Mouse (Mus musculus) heart, embryonic 11.5 days (tissue): ENCODE data around the gene Gcfc2. TPM values are rescaled to one million over a fixed set of nuclear protein-coding genes. Genes with fewer than 3 reads are reported as not detected.

ENCODE experiments used
- ATAC-seq: fragments of 200-750 bp; cut with Nextera tagmentation; replicated peaks from 2 replicates; pipeline ENCODE4 v1.8.0; 2017; ENCODE audit warnings: moderate library complexity; ENCODE audit not compliant: insufficient number of reproducible peaks, low FRiP score, low TSS enrichment
- H3K27ac ChIP-seq: fragments of 300-500 bp; sonication (generic); 2 replicates; pipeline ENCODE4 v1.5.1; 2014; ENCODE audit warnings: mild to moderate bottlenecking, low read depth, low read length
- H3K27me3 ChIP-seq: fragments of 300-500 bp; sonication (generic); 2 replicates; pipeline ENCODE4 v1.6.1; 2014; ENCODE audit warnings: mild to moderate bottlenecking, low read length, mixed read lengths; ENCODE audit not compliant: control insufficient read depth, insufficient read depth
- H3K36me3 ChIP-seq: fragments of 300-500 bp; sonication (generic); 2 replicates; pipeline ENCODE4 v1.6.1; 2014; ENCODE audit warnings: mild to moderate bottlenecking, low read length, moderate library complexity, mixed read lengths; ENCODE audit not compliant: control insufficient read depth, insufficient read depth
- H3K4me1 ChIP-seq: fragments of 300-500 bp; sonication (generic); 2 replicates; pipeline ENCODE4 v1.6.1; 2014; ENCODE audit warnings: low read length; ENCODE audit not compliant: control insufficient read depth, insufficient read depth
- H3K4me2 ChIP-seq: fragments of 300-500 bp; sonication (generic); 2 replicates; pipeline ENCODE4 v1.6.1; 2014; ENCODE audit warnings: mild to moderate bottlenecking, moderate library complexity
- H3K4me3 ChIP-seq: fragments of 300-500 bp; sonication (generic); 2 replicates; pipeline ENCODE4 v1.5.1; 2014; ENCODE audit warnings: low read depth, low read length
- H3K9ac ChIP-seq: fragments of 300-500 bp; sonication (generic); 2 replicates; pipeline ENCODE4 v1.6.1; 2014; ENCODE audit warnings: mild to moderate bottlenecking, low read depth, low read length, moderate library complexity
- H3K9me3 ChIP-seq: fragments of 300-500 bp; sonication (generic); replicated peaks from 2 replicates; pipeline ENCODE4 v1.6.1; 2016; ENCODE audit warnings: low read length; ENCODE audit not compliant: control insufficient read depth
- WGBS: fragments of 180-500 bp; shearing (Covaris S2); extraction: QIAGEN DNeasy Blood & Tissue Kit; methylation state at CpG from one replicate; pipeline ENCODE4 v1.1.7; 2014; ENCODE audit not compliant: insufficient replicate concordance; 5-methylcytosine and 5-hydroxymethylcytosine counted together
- polyA plus RNA-seq: library from polyadenylated mRNA; unstranded; fragments of >200 nt; fragmentation: Nextera tagmentation; extraction: Ambion mirVana; gene quantifications from 2 replicates; pipeline ENCODE4 v1.2.1, GENCODE M21; 2014

Gcfc2 gene
- 7.8 and 9.0 TPM in 2 replicates for polyA plus RNA-seq

DNA sequence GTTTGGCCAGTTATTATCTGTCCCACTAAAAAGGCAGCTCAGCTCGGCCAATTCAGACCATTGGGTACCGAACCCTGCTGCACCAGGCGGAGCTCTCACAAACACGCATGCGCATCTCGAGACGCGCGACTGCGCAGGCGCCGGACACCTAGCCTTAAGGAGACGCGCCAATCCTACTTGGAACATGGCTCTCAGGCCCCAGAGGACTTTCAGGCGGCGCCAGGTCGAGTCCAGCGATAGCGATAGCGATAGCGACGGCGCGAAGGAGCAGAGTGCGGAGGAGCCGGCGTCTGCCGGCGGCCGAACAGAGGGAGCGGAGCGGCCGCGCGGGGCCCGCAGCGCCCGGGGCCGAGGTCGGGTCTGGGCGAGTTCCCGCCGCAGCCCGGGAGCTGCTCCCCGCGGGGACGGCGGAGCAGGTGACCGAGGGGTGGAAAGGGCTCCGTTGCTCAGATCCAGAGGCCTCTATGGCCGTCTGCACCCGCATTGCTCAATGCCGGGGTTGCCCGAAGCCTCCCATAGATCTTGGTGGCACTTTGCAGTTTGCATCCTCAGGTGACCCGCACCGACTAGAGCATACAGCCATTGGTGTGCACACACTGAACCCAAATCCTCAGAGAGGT is at the start of gene Gcfc2:
Gene Gcfc2, plus strand, starts transcription at position 147 of the 620 bp plus-strand sequence.
- H3K4me2 ChIP-seq: peak within 1 kb of the TSS; percentile 82
- no peaks in the 10 kb centered on the region; the same call in 1 of the 2 replicates for H3K27me3 ChIP-seq
- 0 out of 2 replicates have a peak, but pooled peaks cover 3% of the 10 kb centered on the region for H3K4me1 ChIP-seq
- H3K4me3 ChIP-seq: peak within 1 kb of the TSS; percentile 90
- peaks cover 16% of the 10 kb centered on the region for H3K36me3 ChIP-seq
- WGBS: under 1% methylated on average over 54 of the region's 56 CpGs
- peak; percentile 86 for ATAC-seq
- no peaks in the 10 kb centered on the region for H3K9me3 ChIP-seq
- peak within 1 kb of the TSS; percentile 64; the same call in 1 of the 2 replicates for H3K27ac ChIP-seq
- H3K9ac ChIP-seq: peak within 1 kb of the TSS; percentile 95

GRCm38 (mm10) chr6:81895678-81896230 is 27.7 kb upstream of the Gcfc2 start:
- no peak overlapping the region for H3K4me2 ChIP-seq
- no peaks in the 10 kb centered on the region; the same call in 1 of the 2 replicates for H3K4me1 ChIP-seq
- peak; percentile 49; the same call in 1 of the 2 replicates for ATAC-seq

GRCm38 (mm10) chr6:81910302-81910855 is 13.1 kb upstream of the Gcfc2 start:
- no peaks in the 10 kb centered on the region for H3K4me1 ChIP-seq
- H3K9me3 ChIP-seq: no peaks in the 10 kb centered on the region
- H3K4me3 ChIP-seq: no peak overlapping the region
- H3K27me3 ChIP-seq: no peaks in the 10 kb centered on the region
- H3K27ac ChIP-seq: no peak overlapping the region
- H3K4me2 ChIP-seq: no peak overlapping the region
- H3K9ac ChIP-seq: no peak overlapping the region
- no peaks in the 10 kb centered on the region for H3K36me3 ChIP-seq
- ATAC-seq: no peak
- WGBS: 75% methylated on average over 25 of the region's 25 CpGs

More at GRCm38 (mm10) chr6:81895678-81896230, 27.7 kb upstream of the Gcfc2 start:
- 54% methylated on average over 3 of the region's 3 CpGs for WGBS
- Histone ChIP-seq H3K9me3 (no peaks in the 10 kb centered on the region), H3K4me3 (no peak overlapping the region), H3K27ac (no peak overlapping the region), H3K27me3 (no peaks in the 10 kb centered on the region), H3K36me3 (no peaks in the 10 kb centered on the region), H3K9ac (no peak overlapping the region)

DNA sequence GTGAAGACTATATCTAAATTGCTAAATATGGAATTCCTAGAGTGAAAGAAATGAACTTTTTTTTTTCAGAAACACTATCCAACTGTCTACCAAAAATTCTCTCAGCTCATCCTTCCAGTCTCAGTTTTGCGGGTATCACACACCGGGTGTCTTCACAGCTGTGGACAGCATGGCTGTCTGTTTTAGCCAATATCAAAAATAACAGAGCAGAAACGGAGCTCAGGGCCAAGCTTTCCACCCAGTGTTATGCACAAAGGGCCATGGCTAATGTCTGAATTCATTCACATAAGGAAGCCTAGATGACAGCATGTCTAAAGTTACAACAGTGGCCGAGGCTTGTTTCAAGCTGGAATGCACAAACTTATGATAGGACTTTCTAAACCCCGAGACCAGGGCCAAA is 12.2 kb upstream of the Gcfc2 start:
- Histone ChIP-seq H3K4me2 (no peak overlapping the region), H3K27me3 (no peaks in the 10 kb centered on the region), H3K9ac (no peak overlapping the region), H3K9me3 (no peaks in the 10 kb centered on the region), H3K27ac (no peak overlapping the region), H3K36me3 (no peaks in the 10 kb centered on the region), H3K4me3 (no peak overlapping the region), H3K4me1 (no peaks in the 10 kb centered on the region)
- WGBS: 73% methylated on average over 5 of the region's 5 CpGs
- no peak for ATAC-seq

- ATAC-seq: no peak
- 73% methylated on average over 4 of the region's 4 CpGs for WGBS
- Histone ChIP-seq H3K36me3 (no peaks in the 10 kb centered on the region), H3K9me3 (no peaks in the 10 kb centered on the region), H3K4me2 (no peak overlapping the region), H3K9ac (no peak overlapping the region), H3K4me3 (no peak overlapping the region), H3K4me1 (no peaks in the 10 kb centered on the region), H3K27ac (no peak overlapping the region), H3K27me3 (no peaks in the 10 kb centered on the region)
Observed at GRCm38 (mm10) chr6:81911713-81912112, 11.8 kb upstream of the Gcfc2 start.

DNA sequence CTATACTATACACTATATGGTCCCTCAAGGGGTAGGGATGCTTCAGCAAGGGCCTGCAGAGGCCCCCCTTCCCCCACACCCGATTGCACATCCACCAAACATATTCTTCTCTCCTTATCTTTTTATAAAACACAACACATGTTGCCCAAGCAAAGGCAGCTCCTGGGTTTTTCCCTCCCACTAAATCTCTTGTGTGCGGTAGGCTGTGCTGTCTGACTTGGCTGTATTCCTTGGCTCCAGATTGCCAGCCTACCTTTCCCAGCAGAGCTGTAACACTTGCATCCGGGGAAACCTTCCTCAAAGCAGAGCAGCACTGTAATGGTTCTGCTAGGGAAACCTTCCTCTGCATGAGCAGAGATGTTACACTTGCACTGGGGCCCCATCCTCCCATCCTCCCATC is 11.3 kb upstream of the Gcfc2 start:
- Histone ChIP-seq H3K27me3 (no peaks in the 10 kb centered on the region), H3K4me1 (no peaks in the 10 kb centered on the region), H3K27ac (no peak overlapping the region), H3K4me2 (no peak overlapping the region), H3K4me3 (no peak overlapping the region), H3K9me3 (no peaks in the 10 kb centered on the region), H3K36me3 (no peaks in the 10 kb centered on the region), H3K9ac (no peak overlapping the region)
- ATAC-seq: no peak
- 58% methylated on average over 3 of the region's 3 CpGs for WGBS

- Histone ChIP-seq H3K4me2 (peak overlapping the region; percentile 82), H3K27ac (no peak overlapping the region), H3K9me3 (no peaks in the 10 kb centered on the region), H3K36me3 (peaks cover 16% of the 10 kb centered on the region), H3K27me3 (no peaks in the 10 kb centered on the region; the same call in 1 of the 2 replicates), H3K4me3 (peak overlapping the region; percentile 90), H3K4me1 (0 out of 2 replicates have a peak, but pooled peaks cover 3% of the 10 kb centered on the region), H3K9ac (peak overlapping the region; percentile 95)
- ATAC-seq: no peak
- 20% methylated on average over 5 of the region's 5 CpGs for WGBS
Observed at GRCm38 (mm10) chr6:81924304-81924703, 835 bp downstream of the Gcfc2 start.

- 89% methylated on average over 4 of the region's 4 CpGs for WGBS
- no peak for ATAC-seq
- Histone ChIP-seq H3K36me3 (peaks cover 45% of the 10 kb centered on the region), H3K4me2 (no peak overlapping the region), H3K9ac (no peak overlapping the region), H3K9me3 (peaks cover 4% of the 10 kb centered on the region; the same call in 1 of the 2 replicates), H3K27ac (no peak overlapping the region), H3K4me1 (0 out of 2 replicates have a peak, but pooled peaks cover under 1% of the 10 kb centered on the region), H3K27me3 (no peaks in the 10 kb centered on the region), H3K4me3 (no peak overlapping the region)
Observed at GRCm38 (mm10) chr6:81929402-81929801, 5.9 kb downstream of the Gcfc2 start.
